Mouse (Mus musculus) neural tube, embryonic 13.5 days (tissue): ENCODE results near the gene Smim23. TPM values are rescaled to one million over a fixed set of nuclear protein-coding genes. Genes with fewer than 3 reads are reported as not detected.

Experiments used
- ATAC-seq: fragments of 200-750 bp; cut with Nextera tagmentation; 2 replicates; pipeline ENCODE4 v1.8.0; 2017; ENCODE audit warnings: low read depth, mild to moderate bottlenecking, moderate TSS enrichment, moderate library complexity
- H3K27ac ChIP-seq: fragments of 300-500 bp; sonication (generic); replicated peaks from 2 replicates; pipeline ENCODE4 v1.5.1; 2015; ENCODE audit warnings: moderate library complexity, mild to moderate bottlenecking, inconsistent platforms
- H3K27me3 ChIP-seq: fragments of 300-500 bp; sonication (generic); 2 replicates; pipeline ENCODE4 v1.6.1; 2015; ENCODE audit warnings: mild to moderate bottlenecking, inconsistent platforms
- H3K36me3 ChIP-seq: fragments of 300-500 bp; sonication (generic); 2 replicates; pipeline ENCODE4 v1.6.1; 2015; ENCODE audit warnings: mild to moderate bottlenecking, inconsistent platforms
- H3K4me1 ChIP-seq: fragments of 300-500 bp; sonication (generic); replicated peaks from 2 replicates; pipeline ENCODE4 v1.6.1; 2015; ENCODE audit warnings: inconsistent platforms
- H3K4me2 ChIP-seq: fragments of 300-500 bp; sonication (generic); 2 replicates; pipeline ENCODE4 v1.6.1; 2015; ENCODE audit warnings: inconsistent platforms, mild to moderate bottlenecking, moderate library complexity
- H3K4me3 ChIP-seq: fragments of 300-500 bp; sonication (generic); 2 replicates; pipeline ENCODE4 v1.5.1; 2015; ENCODE audit warnings: mild to moderate bottlenecking, inconsistent platforms
- H3K9ac ChIP-seq: fragments of 300-500 bp; sonication (generic); 2 replicates; pipeline ENCODE4 v1.6.1; 2015; ENCODE audit warnings: moderate library complexity, mild to moderate bottlenecking, inconsistent platforms
- H3K9me3 ChIP-seq: fragments of 300-500 bp; sonication (generic); 2 replicates; pipeline ENCODE4 v1.6.1; 2016; ENCODE audit warnings: inconsistent platforms
- WGBS: fragments of 180-500 bp; shearing (Covaris S2); methylation state at CpG from one replicate; pipeline ENCODE4 v1.1.7; 2015; 5-methylcytosine and 5-hydroxymethylcytosine counted together
- polyA plus RNA-seq: library from polyadenylated mRNA; unstranded; fragments of >200 nt; fragmentation: Nextera tagmentation; extraction: Ambion mirVana; gene quantifications from 2 replicates; pipeline ENCODE4 v1.2.1, GENCODE M21; 2015

Smim23 gene
- not detected in 2 replicates for polyA plus RNA-seq

DNA sequence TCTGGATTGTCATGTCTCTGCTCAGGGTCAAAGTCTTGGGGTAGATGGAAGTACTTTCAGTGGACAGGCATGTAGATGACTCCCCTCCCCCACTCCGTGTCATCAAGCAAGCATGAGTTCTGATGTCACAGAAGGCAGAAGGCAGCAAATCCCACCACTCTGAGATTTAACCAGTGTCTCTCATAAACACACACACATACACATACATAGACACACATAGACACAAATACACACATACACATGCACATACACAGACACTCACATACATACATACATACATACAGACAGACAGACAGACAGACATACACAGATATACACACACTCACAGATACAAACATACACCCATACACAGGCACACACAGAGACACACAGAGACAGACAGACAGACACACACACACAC, at the start of gene Smim23:
Gene Smim23 (minus strand): TSS at position 101 of the 400 bp plus-strand sequence.
- Histone ChIP-seq H3K4me2 (no peak within 1 kb of the TSS), H3K27ac (no peak within 1 kb of the TSS), H3K4me3 (no peak within 1 kb of the TSS), H3K9ac (no peak within 1 kb of the TSS), H3K27me3 (no peaks in the 10 kb centered on the region), H3K36me3 (no peaks in the 10 kb centered on the region), H3K9me3 (no peaks in the 10 kb centered on the region), H3K4me1 (no peaks in the 10 kb centered on the region)
- 83% methylated on average over 1 of the region's 1 CpGs for WGBS
- no peak for ATAC-seq

DNA sequence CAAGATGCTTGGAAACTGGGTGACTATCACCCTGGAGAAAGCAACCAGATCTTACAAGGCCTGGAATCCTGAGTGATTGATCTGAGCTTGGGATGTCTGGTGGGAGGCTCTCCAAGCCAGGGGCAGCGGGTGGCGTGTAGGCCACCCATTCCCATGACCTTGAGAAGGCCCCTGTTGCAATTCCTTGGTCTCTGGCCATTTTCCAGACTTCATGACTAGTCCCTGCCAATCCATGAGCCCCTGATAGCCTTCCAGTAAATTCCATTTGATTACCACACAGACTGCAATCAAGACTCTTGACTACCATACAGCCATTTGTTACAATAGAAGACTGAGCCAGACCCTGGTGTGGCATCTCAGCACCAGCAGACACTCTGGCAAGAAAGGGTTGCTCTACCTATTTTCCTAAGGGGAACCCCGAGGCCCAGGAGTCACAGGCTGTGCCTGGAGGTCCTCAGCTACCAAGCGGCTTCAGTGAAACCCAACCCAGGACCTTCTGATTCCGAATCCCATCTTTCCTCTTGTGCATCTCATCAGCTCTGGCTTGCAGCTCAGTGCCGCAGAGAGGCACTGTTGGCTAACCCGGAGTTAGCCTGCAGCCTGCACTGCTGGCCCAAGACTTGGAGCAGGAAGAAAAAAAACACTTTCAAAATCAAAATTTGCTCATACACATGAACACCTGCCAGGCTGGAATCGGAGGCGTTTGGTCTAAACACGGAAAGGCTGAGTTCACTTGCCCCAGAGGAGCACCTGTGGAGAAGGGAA, 44.4 kb upstream of the Smim23 start:
- no peak overlapping the region for H3K9ac ChIP-seq
- no peaks in the 10 kb centered on the region for H3K27me3 ChIP-seq
- no peak for ATAC-seq
- no peak overlapping the region for H3K4me3 ChIP-seq
- H3K36me3 ChIP-seq, result no peaks in the 10 kb centered on the region
- H3K9me3 ChIP-seq, result no peaks in the 10 kb centered on the region
- WGBS, result 84% methylated on average over 10 of the region's 10 CpGs
- no peak overlapping the region for H3K27ac ChIP-seq
- peaks cover 12% of the 10 kb centered on the region for H3K4me1 ChIP-seq
- no peak overlapping the region for H3K4me2 ChIP-seq

DNA sequence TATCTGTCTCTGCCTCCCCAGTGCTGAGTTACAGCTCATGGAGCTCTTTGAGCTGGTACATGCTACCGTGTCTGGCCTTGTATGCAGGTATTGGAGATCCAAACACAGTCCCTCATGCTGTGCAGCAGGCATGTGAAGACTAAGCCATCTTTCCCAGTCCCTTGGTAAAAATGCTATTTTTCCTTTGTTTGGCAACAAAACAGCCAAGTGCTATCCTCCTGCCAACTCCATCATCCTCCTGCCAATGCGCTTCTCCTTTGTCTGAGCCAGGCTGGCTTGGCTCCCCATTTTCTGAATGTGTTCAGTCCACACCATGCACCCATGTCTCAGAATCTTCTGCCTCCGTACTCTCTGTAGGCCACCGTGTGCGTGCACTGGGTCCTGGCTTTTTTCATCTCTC, 40.2 kb upstream of the Smim23 start:
- no peaks in the 10 kb centered on the region for H3K9me3 ChIP-seq
- 90% methylated on average over 5 of the region's 5 CpGs for WGBS
- ATAC-seq, result no peak

DNA sequence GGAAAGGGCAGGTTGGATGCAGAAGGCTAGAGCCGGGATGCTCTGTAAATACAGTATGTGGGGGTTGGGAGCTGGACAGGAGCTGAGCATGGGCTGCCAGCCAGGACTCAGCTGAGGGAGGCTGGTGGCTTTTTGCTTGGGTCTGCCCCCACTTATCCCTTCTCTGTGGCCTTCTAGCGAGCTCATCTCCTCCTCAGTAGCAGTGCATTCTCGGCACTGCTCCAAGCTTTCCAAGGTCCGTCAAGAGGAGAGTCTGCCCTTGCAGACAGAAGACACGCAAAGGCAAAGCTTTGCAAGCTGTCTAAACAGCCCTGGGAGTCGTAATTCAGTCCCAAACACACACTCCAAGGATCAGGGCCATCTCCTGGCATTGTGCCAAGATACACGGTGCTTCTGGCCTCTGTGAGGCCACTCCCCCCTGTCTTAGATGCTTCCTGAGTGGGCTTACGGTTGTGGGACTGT, 33.0 kb upstream of the Smim23 start:
- peak; percentile 78 for ATAC-seq
- WGBS, result 24% methylated on average over 8 of the region's 8 CpGs
- H3K4me1 ChIP-seq, result peaks cover 19% of the 10 kb centered on the region
- no peaks in the 10 kb centered on the region for H3K27me3 ChIP-seq
- H3K27ac ChIP-seq, result peak overlapping the region; percentile 40; the same call in 1 of the 2 replicates
- H3K4me3 ChIP-seq, result no peak overlapping the region
- H3K9me3 ChIP-seq, result no peaks in the 10 kb centered on the region; the same call in 1 of the 2 replicates
- H3K4me2 ChIP-seq, result no peak overlapping the region
- no peak overlapping the region for H3K9ac ChIP-seq
- no peaks in the 10 kb centered on the region for H3K36me3 ChIP-seq

More for the DNA sequence above, 40.2 kb upstream of the Smim23 start:
- Histone ChIP-seq H3K4me3 (no peak overlapping the region), H3K4me1 (peaks cover 12% of the 10 kb centered on the region), H3K9ac (no peak overlapping the region), H3K27me3 (no peaks in the 10 kb centered on the region), H3K36me3 (no peaks in the 10 kb centered on the region), H3K4me2 (no peak overlapping the region), H3K27ac (no peak overlapping the region)

DNA sequence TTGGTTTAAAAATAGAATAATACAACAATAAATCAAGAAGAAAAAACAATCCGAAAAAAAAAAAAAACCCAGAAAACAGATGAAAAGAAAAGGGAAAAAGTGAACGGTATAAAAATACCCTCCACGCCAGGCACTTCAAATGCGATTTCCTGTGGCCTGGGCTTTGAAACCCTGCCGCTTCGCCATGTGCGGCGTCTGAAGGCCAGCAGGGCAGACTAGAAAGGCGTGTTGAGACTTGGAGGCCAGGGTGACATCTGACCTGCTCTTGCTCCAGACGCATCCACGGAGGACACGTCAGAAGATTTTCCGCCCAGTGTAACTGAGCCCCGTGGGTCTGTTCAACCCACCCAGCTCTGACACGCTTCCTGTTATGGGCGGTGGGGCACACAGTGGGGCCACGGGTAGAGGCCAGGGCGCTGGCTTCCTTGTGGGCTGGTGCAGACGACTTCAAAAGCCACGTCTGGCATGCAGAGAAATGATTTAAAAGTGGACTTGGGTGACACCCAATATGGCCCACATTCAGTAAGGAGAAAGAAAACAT, 22.3 kb upstream of the Smim23 start:
- 75% methylated on average over 20 of the region's 20 CpGs for WGBS
- ATAC-seq, result no peak
- no peaks in the 10 kb centered on the region for H3K9me3 ChIP-seq
- H3K27me3 ChIP-seq, result no peaks in the 10 kb centered on the region
- H3K9ac ChIP-seq, result no peak overlapping the region
- peaks cover 10% of the 10 kb centered on the region for H3K4me1 ChIP-seq
- no peak overlapping the region for H3K27ac ChIP-seq
- no peak overlapping the region for H3K4me3 ChIP-seq
- H3K4me2 ChIP-seq, result no peak overlapping the region
- H3K36me3 ChIP-seq, result no peaks in the 10 kb centered on the region

DNA sequence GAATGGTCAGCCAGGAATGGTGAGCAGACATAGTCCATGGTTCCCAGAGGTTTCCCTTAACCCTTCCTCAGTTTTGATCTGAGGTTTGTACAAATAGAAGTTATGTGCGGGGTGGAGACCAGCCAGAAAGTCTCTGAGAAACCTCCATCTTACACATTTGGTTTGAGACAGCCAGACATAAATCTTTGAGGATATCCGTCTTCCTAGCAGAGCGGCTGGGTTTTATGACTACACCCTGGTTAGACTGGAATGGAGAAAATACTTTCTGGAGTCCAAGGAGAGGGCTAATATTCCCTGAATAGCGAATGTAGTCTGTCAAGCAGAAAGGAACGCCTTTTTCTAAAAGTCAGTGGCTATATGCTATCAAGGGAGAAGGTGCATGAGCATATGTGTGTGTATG, 16.8 kb upstream of the Smim23 start:
- 66% methylated on average over 5 of the region's 5 CpGs for WGBS

DNA sequence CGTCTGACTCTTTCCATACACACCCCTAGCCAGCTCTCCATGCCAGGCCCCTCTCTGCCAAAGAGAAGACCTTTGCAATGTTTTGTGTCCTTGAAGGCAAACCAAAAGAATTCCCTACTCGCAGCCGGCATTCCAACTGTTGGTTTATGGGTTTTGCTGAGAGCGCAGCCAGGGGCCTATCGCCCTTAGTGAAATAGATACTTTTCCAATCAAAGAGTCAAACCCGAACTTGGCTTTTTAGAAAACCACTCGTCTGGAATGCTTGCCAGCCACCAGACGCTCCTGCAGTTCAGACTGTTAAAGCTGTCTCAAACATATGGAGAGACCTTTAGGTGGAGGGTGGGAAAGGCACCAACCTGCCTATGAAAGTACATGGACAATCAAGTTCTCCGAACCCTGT, 15.9 kb upstream of the Smim23 start:
- H3K9ac ChIP-seq, result no peak overlapping the region
- H3K4me2 ChIP-seq, result no peak overlapping the region
- no peak for ATAC-seq
- H3K4me1 ChIP-seq, result peaks cover 2% of the 10 kb centered on the region
- H3K27ac ChIP-seq, result no peak overlapping the region
- 78% methylated on average over 9 of the region's 9 CpGs for WGBS
- no peak overlapping the region for H3K4me3 ChIP-seq
- H3K27me3 ChIP-seq, result no peaks in the 10 kb centered on the region
- no peaks in the 10 kb centered on the region for H3K9me3 ChIP-seq
- H3K36me3 ChIP-seq, result no peaks in the 10 kb centered on the region

More for the DNA sequence above, 16.8 kb upstream of the Smim23 start:
- Histone ChIP-seq H3K4me2 (no peak overlapping the region), H3K4me1 (no peaks in the 10 kb centered on the region), H3K27me3 (no peaks in the 10 kb centered on the region), H3K9me3 (no peaks in the 10 kb centered on the region), H3K36me3 (no peaks in the 10 kb centered on the region), H3K27ac (no peak overlapping the region), H3K4me3 (no peak overlapping the region), H3K9ac (no peak overlapping the region)
- ATAC-seq, result no peak

DNA sequence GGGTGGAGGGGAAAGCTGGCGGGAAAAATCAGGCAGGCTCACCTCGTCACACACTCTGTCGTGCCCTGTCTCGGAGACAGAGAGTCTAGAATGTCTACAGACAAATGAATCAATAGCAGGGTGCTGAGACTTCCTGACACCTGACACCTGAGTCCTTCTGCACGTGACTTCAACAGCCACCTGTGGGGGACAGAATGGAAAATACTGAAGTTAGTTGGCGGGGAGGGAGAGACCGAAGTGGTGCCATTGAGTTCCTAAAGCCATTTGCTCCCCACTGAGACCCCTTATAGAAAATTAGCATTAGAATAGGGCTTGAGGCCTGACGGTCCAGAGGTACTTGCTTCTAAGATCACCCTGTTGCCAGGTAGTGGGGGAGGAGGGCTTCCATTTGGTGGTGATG, 10.6 kb upstream of the Smim23 start:
- H3K4me1 ChIP-seq, result peaks cover 16% of the 10 kb centered on the region
- no peak overlapping the region for H3K9ac ChIP-seq
- no peak overlapping the region for H3K27ac ChIP-seq
- 11% methylated on average over 8 of the region's 8 CpGs for WGBS
- no peaks in the 10 kb centered on the region for H3K9me3 ChIP-seq
- H3K27me3 ChIP-seq, result no peaks in the 10 kb centered on the region
- H3K4me3 ChIP-seq, result no peak overlapping the region
- no peak overlapping the region for H3K4me2 ChIP-seq
- no peak for ATAC-seq
- no peaks in the 10 kb centered on the region for H3K36me3 ChIP-seq

DNA sequence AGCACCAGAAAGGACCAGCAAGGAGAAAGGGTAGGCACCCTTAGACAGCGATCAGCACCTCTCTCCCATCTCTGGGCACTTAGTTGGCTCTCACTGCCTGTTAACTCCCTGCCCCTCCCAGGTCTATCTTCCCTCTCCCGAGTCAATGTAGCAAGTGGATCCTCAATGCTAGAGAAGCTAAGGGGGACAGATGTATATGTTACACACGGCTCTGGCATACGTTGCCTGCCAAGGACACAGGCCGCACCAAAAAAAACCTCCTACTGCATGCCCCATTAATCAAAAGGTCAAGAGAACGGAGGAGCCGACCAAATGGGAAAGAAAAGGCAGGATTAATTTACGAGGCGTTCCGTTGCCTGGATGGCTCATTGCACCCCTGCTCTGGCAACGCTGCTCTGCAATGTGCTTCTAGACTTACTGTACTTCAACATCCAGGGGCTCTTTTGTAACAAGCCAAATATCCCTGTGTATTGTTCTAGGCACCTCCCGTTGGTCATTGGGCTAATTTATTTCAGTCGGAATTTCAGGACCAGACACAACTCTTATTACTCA, 10.0 kb upstream of the Smim23 start:
- WGBS, result 12% methylated on average over 13 of the region's 13 CpGs
- Histone ChIP-seq H3K4me2 (no peak overlapping the region), H3K36me3 (no peaks in the 10 kb centered on the region), H3K4me1 (peaks cover 16% of the 10 kb centered on the region), H3K9me3 (no peaks in the 10 kb centered on the region), H3K9ac (no peak overlapping the region), H3K27me3 (no peaks in the 10 kb centered on the region), H3K27ac (no peak overlapping the region), H3K4me3 (no peak overlapping the region)
- peak; percentile 47; the same call in 1 of the 2 replicates for ATAC-seq

DNA sequence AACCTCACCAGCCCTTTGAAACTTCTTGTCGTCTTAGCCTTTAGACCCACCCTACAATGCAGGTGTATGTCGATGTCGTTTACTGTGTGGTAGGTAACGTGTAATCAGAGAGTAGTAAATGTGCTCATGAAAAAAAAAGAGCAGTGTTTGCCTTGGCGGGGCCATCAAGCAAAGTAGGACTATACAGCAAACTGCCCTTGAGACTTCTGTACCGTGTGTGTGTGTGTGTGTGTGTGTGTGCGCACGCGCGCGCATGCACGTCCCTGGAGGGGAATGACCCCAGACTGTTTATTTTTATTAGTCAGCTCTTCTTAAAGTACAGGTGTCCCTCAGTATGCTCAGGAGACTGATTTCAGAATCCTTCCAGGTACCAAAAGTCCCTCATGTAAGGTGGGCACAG, 6.8 kb downstream of the Smim23 start:
- Histone ChIP-seq H3K4me1 (no peaks in the 10 kb centered on the region), H3K36me3 (no peaks in the 10 kb centered on the region), H3K9me3 (no peaks in the 10 kb centered on the region), H3K9ac (no peak overlapping the region), H3K4me2 (no peak overlapping the region), H3K4me3 (no peak overlapping the region), H3K27ac (no peak overlapping the region), H3K27me3 (no peaks in the 10 kb centered on the region)
- 94% methylated on average over 12 of the region's 12 CpGs for WGBS
- ATAC-seq, result no peak

DNA sequence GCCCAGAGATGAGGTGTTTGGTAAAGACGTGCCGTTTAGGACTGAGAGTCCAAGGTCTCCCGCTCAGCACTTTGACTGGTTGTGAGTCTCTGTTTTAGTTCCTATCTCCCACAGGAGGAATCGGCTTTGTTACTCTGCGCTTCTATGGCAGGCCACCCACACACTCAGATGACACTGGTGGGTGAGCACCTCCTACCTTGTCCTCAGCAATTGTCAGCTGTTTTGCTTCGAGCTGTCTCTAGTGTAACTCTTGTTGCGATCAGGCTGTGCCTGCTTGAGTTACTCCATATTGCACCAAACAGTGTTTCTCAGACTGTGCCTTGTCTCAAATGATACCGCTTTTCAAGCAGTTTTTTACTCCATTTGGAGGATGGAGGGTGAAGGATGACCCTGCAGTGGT, 10.1 kb downstream of the Smim23 start:
- ATAC-seq, result no peak
- Histone ChIP-seq H3K27ac (no peak overlapping the region), H3K36me3 (no peaks in the 10 kb centered on the region), H3K27me3 (no peaks in the 10 kb centered on the region), H3K9ac (no peak overlapping the region), H3K4me1 (peaks cover 5% of the 10 kb centered on the region; the same call in 1 of the 2 replicates), H3K4me2 (no peak overlapping the region), H3K4me3 (no peak overlapping the region), H3K9me3 (no peaks in the 10 kb centered on the region)
- 91% methylated on average over 8 of the region's 8 CpGs for WGBS

DNA sequence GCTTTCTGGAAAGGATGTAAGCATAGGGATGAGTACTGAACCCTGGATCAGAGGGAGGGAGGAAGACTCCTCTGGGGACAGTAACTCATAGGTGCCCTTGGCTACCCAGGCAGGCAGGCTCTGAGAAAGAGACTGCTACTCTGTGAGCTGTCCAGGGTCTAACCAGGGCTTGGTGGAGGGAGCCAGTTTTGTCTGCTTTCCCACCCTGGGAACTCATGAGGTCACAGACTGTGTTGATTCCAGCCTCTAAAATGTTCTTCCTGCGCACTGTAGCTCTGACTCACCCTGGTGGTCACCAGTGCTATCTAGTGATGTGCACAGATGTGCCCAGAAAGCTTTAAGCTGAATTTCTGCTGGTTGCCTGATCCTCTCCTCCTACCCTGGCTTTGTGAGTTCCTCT, 15.3 kb downstream of the Smim23 start:
- no peaks in the 10 kb centered on the region for H3K36me3 ChIP-seq
- peaks cover 5% of the 10 kb centered on the region; the same call in 1 of the 2 replicates for H3K4me1 ChIP-seq
- ATAC-seq, result no peak
- H3K4me3 ChIP-seq, result no peak overlapping the region
- H3K4me2 ChIP-seq, result no peak overlapping the region
- no peak overlapping the region for H3K27ac ChIP-seq
- H3K9me3 ChIP-seq, result no peaks in the 10 kb centered on the region
- no peaks in the 10 kb centered on the region for H3K27me3 ChIP-seq
- 62% methylated on average over 1 of the region's 1 CpGs for WGBS
- no peak overlapping the region for H3K9ac ChIP-seq
